Mouse (Mus musculus) ES-E14 (cell line): ENCODE results near the gene Gm49450. TPM values are rescaled to one million over a fixed set of nuclear protein-coding genes. Genes with fewer than 3 reads are reported as not detected.

ENCODE experiments used
- DNase-seq: peaks from one replicate; pipeline ENCODE4 v3.0.0-alpha.2; 2013; ENCODE audit warnings: low read depth, low spot score
- H3K27ac ChIP-seq: 2 replicates; pipeline ENCODE4 v1.5.1; 2012; ENCODE audit warnings: low read depth, mild to moderate bottlenecking, low read length, moderate library complexity, mixed read lengths; ENCODE audit not compliant: poor library complexity, insufficient read depth, severe bottlenecking
- H3K36me3 ChIP-seq: 2 replicates; pipeline ENCODE4 v1.6.1; 2012; ENCODE audit warnings: mild to moderate bottlenecking, low read length, moderate library complexity, mixed read lengths; ENCODE audit not compliant: control insufficient read depth, poor library complexity, insufficient read depth, severe bottlenecking
- H3K4me1 ChIP-seq, 2 experiments: fragments of 150-350 bp in 1 of 2; sonication (generic) in 1 of 2; 2 replicates each; pipeline ENCODE4 v1.6.1; 2012; ENCODE audit warnings: low read length in 2 of 2, mild to moderate bottlenecking in 1 of 2, mixed read lengths in 1 of 2; ENCODE audit not compliant: control insufficient read depth in 2 of 2, insufficient read depth in 2 of 2, poor library complexity in 1 of 2
- H3K4me3 ChIP-seq, 2 experiments: fragments of 150-350 bp in 1 of 2; sonication (generic) in 1 of 2; 2 replicates each; pipeline ENCODE4 v1.5.1; 2012; ENCODE audit warnings: low read length in 2 of 2, low read depth in 1 of 2, mild to moderate bottlenecking in 1 of 2, mixed read lengths in 1 of 2; ENCODE audit not compliant: insufficient read depth in 1 of 2, poor library complexity in 1 of 2, severe bottlenecking in 1 of 2
- H3K9ac ChIP-seq: 2 replicates; pipeline ENCODE4 v1.6.1; 2012; ENCODE audit warnings: low read depth, mild to moderate bottlenecking, low read length, mixed read lengths; ENCODE audit not compliant: poor library complexity, insufficient read depth, severe bottlenecking
- H3K9me3 ChIP-seq: fragments of 150-350 bp; sonication (generic); 2 replicates; pipeline ENCODE4 v1.6.1; 2012; ENCODE audit warnings: low read depth, mild to moderate bottlenecking, low read length; ENCODE audit not compliant: control insufficient read depth, insufficient read depth
- CHD2 ChIP-seq: IDR thresholded peaks from 2 replicates; pipeline ENCODE4 v1.6.1; 2014; ENCODE audit warnings: mild to moderate bottlenecking, low read depth, low read length, inconsistent platforms
- HCFC1 ChIP-seq: IDR thresholded peaks from 2 replicates; pipeline ENCODE4 v1.6.1; 2012; ENCODE audit warnings: low read length, inconsistent platforms, borderline replicate concordance; ENCODE audit not compliant: insufficient read depth
- MAFK ChIP-seq: IDR thresholded peaks from 2 replicates; pipeline ENCODE4 v1.6.1; 2014; ENCODE audit warnings: mild to moderate bottlenecking, low read depth, low read length, inconsistent platforms; ENCODE audit not compliant: insufficient read depth
- ZC3H11A ChIP-seq: IDR thresholded peaks from 2 replicates; pipeline ENCODE4 v1.6.1; 2012; ENCODE audit warnings: low read depth, mild to moderate bottlenecking, inconsistent platforms, low read length, borderline replicate concordance
- ZNF384 ChIP-seq: IDR thresholded peaks from 2 replicates; pipeline ENCODE4 v1.6.1; 2012; ENCODE audit warnings: low read depth, low read length, inconsistent platforms
- in situ Hi-C, 2 experiments: fragments of 600-800 bp; cut with MboI; formaldehyde crosslinking; loops; one replicate each; pipeline ENCODE4 v1.15.1; 2025; ENCODE audit warnings: low sequenced_read_pairs in 2 of 2, inconsistent platforms in 1 of 2; ENCODE audit not compliant: unreplicated experiment in 2 of 2
- total RNA-seq: library from RNA; depleted of rRNA; stranded (reverse); fragments of 300-350 nt; gene quantifications from 2 replicates; pipeline ENCODE4 v1.2.3, GENCODE M21; 2012

Gene Gm49450
- total RNA-seq, 1 experiment, result not detected

DNA sequence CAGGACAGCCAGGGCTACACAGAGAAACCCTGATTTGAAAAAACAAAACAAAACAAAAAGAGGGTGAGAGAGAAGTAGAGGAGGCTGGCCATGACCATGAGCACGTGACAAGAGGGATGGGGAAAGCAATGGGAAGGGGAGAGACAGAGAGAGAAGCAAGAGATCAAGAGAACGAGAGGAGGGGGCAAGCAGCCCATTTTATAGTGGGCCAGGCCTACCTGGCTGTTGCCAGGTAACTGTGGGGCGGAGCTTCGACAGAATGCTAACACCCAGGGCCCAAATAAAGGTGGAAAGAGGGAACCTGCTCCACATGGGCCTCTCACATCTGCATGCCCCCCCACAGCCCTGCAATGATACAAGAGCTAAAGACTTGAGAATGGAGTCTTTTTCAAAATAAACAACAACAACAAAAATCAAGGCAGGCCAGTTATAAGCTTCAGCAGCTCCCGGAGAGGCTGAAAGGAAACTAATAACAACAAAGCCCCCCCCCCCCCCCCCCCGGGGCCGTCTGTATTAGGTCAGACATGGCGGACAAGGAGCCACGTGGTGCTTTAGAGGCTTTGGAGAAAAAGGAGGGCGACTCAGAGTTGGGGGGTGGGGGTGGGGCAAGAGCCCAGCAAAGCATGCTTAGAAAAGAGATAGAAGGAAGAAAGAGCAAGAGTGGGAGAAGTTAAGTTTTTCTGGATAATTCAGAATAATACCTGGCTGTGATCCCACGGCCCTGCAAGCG is 36.5 kb upstream of the Gm49450 start:
- H3K4me3 ChIP-seq, result peak overlapping the region in 1 of 2 experiments; percentile 42; a peak in 2 of 4 replicates
- no peaks in the 10 kb centered on the region for H3K9me3 ChIP-seq
- H3K27ac ChIP-seq, result peak overlapping the region; percentile 92
- H3K9ac ChIP-seq, result peak overlapping the region; percentile 67
- H3K36me3 ChIP-seq, result no peaks in the 10 kb centered on the region
- TF ChIP-seq CHD2 (no peak), HCFC1 (peak; percentile 38; the same call in 1 of the 2 replicates)
- no peak for DNase-seq
- H3K4me1 ChIP-seq, result peaks cover 20 to 26% of the 10 kb centered on the region in 2 experiments
- in situ Hi-C loops, result no loop called here

DNA sequence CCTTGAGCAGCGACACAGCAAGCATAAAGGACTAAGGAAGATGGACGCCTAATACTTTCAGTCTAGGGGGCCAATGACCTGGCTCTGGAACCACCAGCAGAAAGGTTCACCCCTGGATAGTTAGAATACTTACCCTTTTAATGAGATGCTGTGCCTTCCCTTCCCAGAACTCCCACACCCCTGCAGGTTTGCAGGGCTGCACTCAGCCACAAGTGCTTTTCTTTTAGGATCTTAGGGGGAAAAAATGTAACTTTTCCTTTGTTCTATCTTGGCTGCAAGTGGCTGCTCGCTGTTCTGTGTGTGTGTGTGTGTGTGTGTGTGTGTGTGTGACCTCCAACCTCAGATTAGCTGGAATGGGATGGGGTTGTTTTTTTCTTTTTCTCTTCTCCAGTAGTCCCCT is 35.4 kb upstream of the Gm49450 start:
- Histone ChIP-seq H3K4me3 (peak overlapping the region in 1 of 2 experiments; percentile 42; a peak in 2 of 4 replicates), H3K27ac (peak overlapping the region; percentile 92), H3K36me3 (no peaks in the 10 kb centered on the region), H3K4me1 (peaks cover 26 to 27% of the 10 kb centered on the region in 2 experiments), H3K9ac (peak overlapping the region; percentile 23; the same call in 1 of the 2 replicates), H3K9me3 (no peaks in the 10 kb centered on the region)
- DNase-seq, result no peak
- in situ Hi-C loops, result no loop called here
- TF ChIP-seq CHD2, result no peak
- TF ChIP-seq HCFC1, result no peak
- TF ChIP-seq ZC3H11A, result no peak
- TF ChIP-seq MAFK, result no peak
- TF ChIP-seq ZNF384, result no peak

DNA sequence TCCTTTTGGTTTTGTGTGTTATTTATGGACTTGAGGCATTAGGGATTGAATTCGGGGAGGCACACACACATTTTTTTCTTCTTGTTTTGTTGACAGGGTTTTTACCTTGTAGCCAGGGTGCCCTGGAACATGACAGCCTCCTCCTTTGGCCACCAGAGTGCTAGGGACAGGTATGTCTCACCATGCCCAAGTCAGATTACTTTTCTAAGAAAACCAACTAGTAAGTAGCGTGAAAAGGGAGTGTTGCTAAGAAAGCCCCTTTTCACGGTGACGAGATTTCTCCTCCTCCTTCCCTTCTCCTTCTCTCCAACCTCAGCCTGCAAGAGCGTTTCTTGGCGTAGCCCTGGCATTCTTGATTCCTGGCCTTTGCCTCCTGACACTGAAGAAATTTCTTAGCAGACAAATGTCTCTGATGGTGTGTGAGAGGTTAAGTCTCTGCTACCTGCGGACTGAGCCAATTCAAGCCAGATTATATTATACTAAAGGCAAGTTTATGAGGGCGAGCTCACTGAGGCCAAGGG is 34.4 kb upstream of the Gm49450 start:
- H3K27ac ChIP-seq, result peak overlapping the region; percentile 92; the same call in 1 of the 2 replicates
- peak overlapping the region; percentile 23 for H3K9ac ChIP-seq
- H3K4me3 ChIP-seq, result no peak overlapping the region
- H3K4me1 ChIP-seq, result peaks cover 29 to 33% of the 10 kb centered on the region in 2 experiments
- in situ Hi-C loops, result no loop called here
- no peaks in the 10 kb centered on the region for H3K36me3 ChIP-seq
- TF ChIP-seq ZC3H11A (no peak), HCFC1 (no peak), CHD2 (no peak), MAFK (no peak), ZNF384 (no peak)
- no peak for DNase-seq
- no peaks in the 10 kb centered on the region for H3K9me3 ChIP-seq

DNA sequence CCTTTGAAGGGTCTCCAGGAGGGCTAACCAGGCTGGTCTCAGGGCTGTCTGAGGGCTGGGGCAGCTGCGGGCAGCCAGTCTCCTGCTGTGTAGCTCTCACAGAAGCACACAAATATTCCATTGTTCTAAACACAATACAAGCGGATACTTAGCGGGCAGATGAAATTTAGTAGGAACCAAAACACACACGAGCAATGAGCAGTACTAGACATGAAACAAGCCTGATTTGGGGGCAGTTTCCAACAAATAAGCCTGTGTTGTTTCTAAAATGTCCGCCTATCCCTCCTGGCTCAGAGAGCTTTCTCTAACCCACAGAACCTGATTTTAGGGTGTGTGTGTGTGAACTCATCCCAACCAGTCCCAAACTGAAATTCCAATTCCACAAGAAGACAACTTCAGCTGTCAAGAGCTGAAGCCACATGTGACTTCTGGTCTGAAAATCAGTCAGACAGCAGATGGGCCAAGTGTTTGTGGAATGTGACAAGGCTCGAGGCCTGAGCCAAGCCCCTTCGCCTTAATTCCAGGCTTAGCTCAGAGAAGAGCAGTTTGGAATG is 33.8 kb upstream of the Gm49450 start:
- Histone ChIP-seq H3K9me3 (no peaks in the 10 kb centered on the region), H3K4me1 (peaks cover 26 to 34% of the 10 kb centered on the region in 2 experiments), H3K4me3 (no peak overlapping the region), H3K27ac (peak overlapping the region; percentile 92; the same call in 1 of the 2 replicates), H3K9ac (no peak overlapping the region; the same call in 1 of the 2 replicates), H3K36me3 (no peaks in the 10 kb centered on the region)
- in situ Hi-C loops, result no loop called here
- DNase-seq, result no peak
- TF ChIP-seq HCFC1 (no peak), CHD2 (no peak), ZC3H11A (no peak), MAFK (no peak), ZNF384 (no peak)
